8 mouse cellular contexts compared by ENCODE assay signal in the genomic region with DNA sequence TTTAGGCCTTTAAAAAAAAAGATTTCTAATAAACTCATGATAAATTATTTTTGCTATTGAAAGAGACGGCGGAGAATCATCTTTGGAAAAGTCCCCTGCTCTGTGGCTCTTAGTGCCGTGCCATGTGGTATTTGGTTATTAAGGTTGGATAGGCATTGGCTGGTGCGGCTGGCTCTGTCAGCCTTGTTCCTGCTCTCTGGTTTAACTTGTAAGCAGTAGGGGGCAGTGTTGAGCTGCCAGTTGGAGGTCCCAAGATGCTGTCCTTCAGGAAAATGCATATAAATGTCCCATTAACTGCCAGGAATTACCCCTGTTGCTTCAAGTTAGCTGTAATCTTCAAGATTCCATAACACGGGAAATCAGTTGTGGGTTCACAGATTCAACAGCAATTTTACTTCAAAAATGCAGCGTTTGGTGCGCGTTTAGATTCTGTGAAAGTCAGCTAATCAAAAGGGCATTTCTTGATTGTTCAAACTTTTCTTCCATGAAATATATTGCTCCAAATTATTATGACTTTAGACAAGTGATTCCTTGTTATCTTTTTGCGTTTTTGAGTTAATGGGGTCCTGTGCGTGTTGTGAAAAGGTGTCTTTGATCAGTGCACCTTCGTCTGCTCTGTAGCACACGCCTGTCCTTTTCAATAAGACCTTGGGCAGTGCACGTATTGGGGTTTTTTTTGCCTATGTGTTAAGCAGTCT.
A peak's percentile ranks its signal among the peaks of the same experiment; 100 is the strongest.
DNase-seq lines count a peak whose midpoint lies in the region; ATAC-seq and TF ChIP-seq lines count a peak whose summit lies in the region.
"Had no signal": no experiment of that assay in that cellular context is flagged by ENCODE, and none has a peak within 500 bp of the region (broad histone marks: within the 10 kb centered on the region; RNA-seq: fewer than 3 reads in every experiment).

No protein-coding gene starts in this region.

- peak; percentile 70 for TF ChIP-seq CTCF in ES-Bruce4 (IDR thresholded peaks at IDR 0.05; ENCODE audit: low read depth, low read length)

- no peaks in the 10 kb centered on the region for H3K9me3 ChIP-seq in ES-Bruce4 (replicated peaks; ENCODE audit: control insufficient read depth, insufficient read depth, low read length, poor library complexity, severe bottlenecking)
- no peaks in the 10 kb centered on the region for H3K9me3 ChIP-seq in lung, embryonic 15.5 days

- no peaks in the 10 kb centered on the region for H3K27me3 ChIP-seq in ES-Bruce4 (ENCODE audit: control insufficient read depth, insufficient read depth, low read length, poor library complexity, severe bottlenecking)
- H3K27me3 ChIP-seq in lung, embryonic 15.5 days = no peaks in the 10 kb centered on the region

- WGBS in lung, embryonic 15.5 days = 44% methylated on average over 13 of the region's 13 CpGs

- peak; percentile 54 for DNase-seq in WW6 (ENCODE audit: low read depth, low spot score)
- DNase-seq in cerebellum, postnatal 25 days = peak; percentile 76 to 87
- peak; percentile 21 for DNase-seq in gastrocnemius, postnatal 25 days
- DNase-seq in layer of hippocampus, adult 11-12 months (ENCODE audit: low spot score) = peak; percentile 80
- peak; percentile 41 for DNase-seq in right cerebral cortex, postnatal 25 days

- no peak for ATAC-seq in lung, embryonic 15.5 days (ENCODE audit: borderline replicate concordance, extremely low read depth, low FRiP score, low TSS enrichment)

- TF ChIP-seq POLR2A in ES-Bruce4 (IDR thresholded peaks at IDR 0.05; ENCODE audit: insufficient read depth, low read length) = no peak

- H3K4me1 ChIP-seq in ES-Bruce4 (ENCODE audit: control insufficient read depth, insufficient read depth, low read length) = no peaks in the 10 kb centered on the region
- peaks cover 37% of the 10 kb centered on the region for H3K4me1 ChIP-seq in lung, embryonic 15.5 days

- no peak overlapping the region for H3K4me3 ChIP-seq in ES-Bruce4 (ENCODE audit: low read depth, low read length)
- no peak overlapping the region for H3K4me3 ChIP-seq in lung, embryonic 15.5 days

- no peak overlapping the region for H3K27ac ChIP-seq in ES-Bruce4 (ENCODE audit: insufficient read depth, low read length)
- peak overlapping the region; percentile 70 for H3K27ac ChIP-seq in lung, embryonic 15.5 days
- H3K27ac ChIP-seq: macrophage had no signal

- no peak for TF ChIP-seq EP300 in ES-Bruce4 (IDR thresholded peaks at IDR 0.05; ENCODE audit: insufficient read depth, low read depth, low read length)

- H3K9ac ChIP-seq in ES-Bruce4 (ENCODE audit: low read depth, poor library complexity, severe bottlenecking) = no peak overlapping the region
- H3K9ac ChIP-seq in lung, embryonic 15.5 days = no peak overlapping the region

- no peaks in the 10 kb centered on the region for H3K36me3 ChIP-seq in ES-Bruce4 (ENCODE audit: control insufficient read depth, insufficient read depth, low read length, poor library complexity, severe bottlenecking)
- 0 out of 2 replicates have a peak, but pooled peaks cover 5% of the 10 kb centered on the region for H3K36me3 ChIP-seq in lung, embryonic 15.5 days

- no peak overlapping the region for H3K4me2 ChIP-seq in lung, embryonic 15.5 days

Comparison
In these comparisons a context has a peak if more than half of its experiments do, and no peak if none do; other contexts are left out.
1. DNase-seq: peak in every context shown above with its lines; median percentile 82 in cerebellum, postnatal 25 days; 80 in layer of hippocampus, adult 11-12 months; 54 in WW6; 41 in right cerebral cortex, postnatal 25 days; 21 in gastrocnemius, postnatal 25 days.